Mouse (Mus musculus): ENCODE measurements around the gene Gm5286.
"Not testable (repeated sequence)": the region's sequence is repeated elsewhere in the genome, so short reads cannot be mapped to it uniquely, and the experiment has no call there.

Gm5286 gene

DNA sequence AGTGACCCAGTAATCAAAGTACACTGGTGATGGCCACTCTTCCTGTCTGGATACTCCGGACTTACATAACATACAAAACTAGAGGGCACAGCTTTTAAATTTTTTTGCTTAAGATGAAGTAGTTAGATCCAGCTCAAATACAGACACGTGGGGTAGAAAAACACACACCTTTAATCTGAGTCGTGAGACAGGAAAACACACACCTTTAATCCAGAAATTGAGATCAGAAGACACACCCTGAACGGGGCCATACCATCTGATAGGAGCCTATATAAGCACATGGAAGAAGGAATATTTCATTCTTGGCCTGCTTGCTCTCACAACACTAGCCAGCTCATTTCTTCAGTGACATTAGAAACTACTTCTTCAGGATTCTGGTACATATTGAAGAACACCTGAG, at the start of gene Gm5286:
Gene Gm5286, plus strand, starts transcription at position 301 of the 400 bp plus-strand sequence.
- not testable (repeated sequence) for DNase-seq (ENCODE audit: low spot score)

DNA sequence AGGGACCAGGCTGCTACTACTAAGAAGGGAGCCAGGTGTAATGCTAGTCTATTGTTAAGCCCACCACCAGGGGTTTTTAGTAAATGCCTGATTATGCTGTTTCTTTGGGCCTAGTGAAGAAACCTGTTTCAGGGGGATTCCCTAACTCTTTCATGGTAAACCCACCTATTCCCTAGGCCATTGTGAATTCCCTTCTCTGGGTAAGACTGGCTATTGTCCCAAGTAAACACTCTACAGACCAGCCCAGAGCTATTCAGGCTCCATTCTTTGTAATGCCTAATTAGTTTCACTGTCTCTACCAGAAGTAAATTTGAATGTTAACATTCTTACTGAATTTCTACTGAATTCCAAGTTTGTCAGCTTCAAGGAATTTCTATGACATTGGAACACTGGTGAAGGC, 29.2 kb upstream of the Gm5286 start:
- not testable (repeated sequence) for DNase-seq (ENCODE audit: low spot score)

DNA sequence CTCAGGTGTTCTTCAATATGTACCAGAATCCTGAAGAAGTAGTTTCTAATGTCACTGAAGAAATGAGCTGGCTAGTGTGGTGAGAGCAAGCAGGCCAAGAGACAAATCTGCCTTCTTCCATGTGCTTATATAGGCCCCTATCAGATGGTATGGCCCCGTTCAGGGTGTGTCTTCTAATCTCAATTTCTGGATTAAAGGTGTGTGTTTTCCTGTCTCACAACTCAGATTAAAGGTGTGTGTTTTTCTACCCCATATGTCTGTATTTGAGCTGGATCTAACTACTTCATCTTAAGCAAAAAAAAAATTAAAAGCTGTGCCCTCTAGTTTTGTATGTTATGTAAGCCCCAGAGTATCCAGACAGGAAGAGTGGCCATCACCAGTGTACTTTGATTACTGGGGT, 18.4 kb upstream of the Gm5286 start, which contains the start of gene Gm10696:
Gene Gm10696, minus strand, starts transcription at position 101 of the 400 bp plus-strand sequence.
- DNase-seq (ENCODE audit: low spot score), result not testable (repeated sequence)
